Mouse (Mus musculus) lung, postnatal 25 days (tissue): Measurements from ENCODE around the gene Iqsec2.
A peak's percentile ranks its signal among the peaks of the same experiment; 100 is the strongest.

Experiments used
- DNase-seq: peaks from one replicate; pipeline ENCODE4 v3.0.0; 2022; ENCODE audit warnings: low spot score

Gene Iqsec2

GRCm38 (mm10) chrX:152143941-152144741 is at the start of gene Iqsec2:
Gene Iqsec2 (plus strand): TSS chrX:152144268.
- no peak for DNase-seq

GRCm38 (mm10) chrX:152097572-152097971 is 46.5 kb upstream of the Iqsec2 start:
- no peak for DNase-seq

- no peak for DNase-seq
Measured at GRCm38 (mm10) chrX:152121687-152122086, 22.4 kb upstream of the Iqsec2 start.

- no peak for DNase-seq
Measured at GRCm38 (mm10) chrX:152130777-152131176, 13.3 kb upstream of the Iqsec2 start.

- DNase-seq = no peak
Measured at GRCm38 (mm10) chrX:152132029-152132428, 12.0 kb upstream of the Iqsec2 start.

GRCm38 (mm10) chrX:152135195-152135594 is 8.9 kb upstream of the Iqsec2 start:
- no peak for DNase-seq

GRCm38 (mm10) chrX:152144742-152145214 is 710 bp downstream of the Iqsec2 start:
- DNase-seq = no peak

- no peak for DNase-seq
Measured at GRCm38 (mm10) chrX:152146150-152146549, 2.1 kb downstream of the Iqsec2 start.

- no peak for DNase-seq
Measured at GRCm38 (mm10) chrX:152146691-152147090, 2.6 kb downstream of the Iqsec2 start.

GRCm38 (mm10) chrX:152147451-152148116 is 3.5 kb downstream of the Iqsec2 start:
- peak; percentile 66 for DNase-seq

- no peak for DNase-seq
Measured at GRCm38 (mm10) chrX:152148706-152149105, 4.6 kb downstream of the Iqsec2 start.

- DNase-seq = peak; percentile 62
Measured at GRCm38 (mm10) chrX:152151709-152152108, 7.6 kb downstream of the Iqsec2 start.

- no peak for DNase-seq
Measured at GRCm38 (mm10) chrX:152158294-152158693, 14.2 kb downstream of the Iqsec2 start.

- DNase-seq = no peak
Measured at GRCm38 (mm10) chrX:152161404-152161803, 17.3 kb downstream of the Iqsec2 start.

- no peak for DNase-seq
Measured at GRCm38 (mm10) chrX:152164061-152164460, 20.0 kb downstream of the Iqsec2 start.

GRCm38 (mm10) chrX:152166161-152166560 is 22.1 kb downstream of the Iqsec2 start:
- DNase-seq = no peak

GRCm38 (mm10) chrX:152168521-152168920 is 24.5 kb downstream of the Iqsec2 start:
- no peak for DNase-seq

- peak; percentile 29 for DNase-seq
Measured at GRCm38 (mm10) chrX:152171041-152172026, 27.3 kb downstream of the Iqsec2 start.

GRCm38 (mm10) chrX:152172487-152172935 is 28.4 kb downstream of the Iqsec2 start:
- DNase-seq = peak; percentile 24

- DNase-seq = peak; percentile 30
Measured at GRCm38 (mm10) chrX:152175284-152175683, 31.2 kb downstream of the Iqsec2 start.

- no peak for DNase-seq
Measured at GRCm38 (mm10) chrX:152177897-152178296, 33.8 kb downstream of the Iqsec2 start.
